Mouse (Mus musculus) heart, embryonic 16.5 days (tissue): Measurements from ENCODE around the gene Spg20. TPM values are rescaled to one million over a fixed set of nuclear protein-coding genes. Genes with fewer than 3 reads are reported as not detected.

ENCODE experiments used
- ATAC-seq: fragments of 200-750 bp; cut with Nextera tagmentation; replicated peaks from 2 replicates; pipeline ENCODE4 v1.8.0; 2017; ENCODE audit warnings: moderate number of reproducible peaks; ENCODE audit not compliant: insufficient read depth, low FRiP score; ENCODE audit errors: extremely low read depth
- H3K27ac ChIP-seq: fragments of 300-500 bp; sonication (generic); 2 replicates; pipeline ENCODE4 v1.5.1; 2014; ENCODE audit warnings: mild to moderate bottlenecking, low read length, control low read depth, moderate library complexity
- H3K27me3 ChIP-seq: fragments of 300-500 bp; sonication (generic); 2 replicates; pipeline ENCODE4 v1.6.1; 2014; ENCODE audit warnings: low read length, mixed read lengths; ENCODE audit not compliant: control insufficient read depth, insufficient read depth
- H3K36me3 ChIP-seq: fragments of 300-500 bp; sonication (generic); 2 replicates; pipeline ENCODE4 v1.6.1; 2014; ENCODE audit not compliant: control insufficient read depth, insufficient read depth
- H3K4me1 ChIP-seq: fragments of 300-500 bp; sonication (generic); 2 replicates; pipeline ENCODE4 v1.6.1; 2014; ENCODE audit warnings: low read length, mixed read lengths; ENCODE audit not compliant: control insufficient read depth, insufficient read depth
- H3K4me2 ChIP-seq: fragments of 300-500 bp; sonication (generic); 2 replicates; pipeline ENCODE4 v1.6.1; 2014; ENCODE audit warnings: low read depth, mild to moderate bottlenecking, control low read depth, low read length
- H3K4me3 ChIP-seq: fragments of 300-500 bp; sonication (generic); 2 replicates; pipeline ENCODE4 v1.5.1; 2014; ENCODE audit warnings: mild to moderate bottlenecking, control low read depth, low read length
- H3K9ac ChIP-seq: fragments of 300-500 bp; sonication (generic); 2 replicates; pipeline ENCODE4 v1.6.1; 2014; ENCODE audit warnings: low read length, control low read depth
- H3K9me3 ChIP-seq: fragments of 300-500 bp; sonication (generic); replicated peaks from 2 replicates; pipeline ENCODE4 v1.6.1; 2016; ENCODE audit warnings: low read length; ENCODE audit not compliant: control insufficient read depth
- WGBS: fragments of 180-500 bp; shearing (Covaris S2); extraction: QIAGEN DNeasy Blood & Tissue Kit; methylation state at CpG from one replicate; pipeline ENCODE4 v1.1.7; 2014; 5-methylcytosine and 5-hydroxymethylcytosine counted together
- polyA plus RNA-seq: library from polyadenylated mRNA; unstranded; fragments of >200 nt; fragmentation: Nextera tagmentation; extraction: Ambion mirVana; gene quantifications from 2 replicates; pipeline ENCODE4 v1.2.1, GENCODE M21; 2015

Spg20 gene
- polyA plus RNA-seq, 1 experiment from 2014 or later, result 29.7 TPM

DNA sequence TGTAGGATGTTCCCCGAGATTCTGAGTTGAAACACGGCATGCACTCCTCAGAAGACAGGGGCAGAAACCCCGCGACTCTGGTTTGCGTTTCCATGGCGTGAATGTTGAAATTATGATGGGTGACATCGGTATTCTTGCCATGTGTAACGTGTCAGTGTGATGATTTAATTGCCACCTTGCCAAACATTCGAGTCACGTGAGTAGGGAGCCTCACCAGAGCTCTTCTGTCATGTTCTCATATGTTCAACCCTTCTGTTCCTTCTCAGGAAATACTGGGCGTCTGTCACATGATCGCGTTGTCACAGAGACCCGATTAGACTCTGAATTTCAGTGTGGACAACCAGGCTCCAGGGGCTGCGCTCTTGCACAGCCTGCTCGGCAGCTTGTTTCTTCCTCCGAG is 5.9 kb upstream of the Spg20 start:
- Histone ChIP-seq H3K27me3 (no peaks in the 10 kb centered on the region), H3K4me2 (no peak overlapping the region), H3K36me3 (no peaks in the 10 kb centered on the region), H3K9me3 (no peaks in the 10 kb centered on the region; the same call in 1 of the 2 replicates), H3K4me3 (no peak overlapping the region), H3K4me1 (peaks cover 4% of the 10 kb centered on the region; the same call in 1 of the 2 replicates), H3K9ac (no peak overlapping the region), H3K27ac (no peak overlapping the region)
- 84% methylated on average over 17 of the region's 17 CpGs for WGBS
- ATAC-seq, result no peak

- Histone ChIP-seq H3K4me2 (no peak overlapping the region), H3K9me3 (no peaks in the 10 kb centered on the region; the same call in 1 of the 2 replicates), H3K4me1 (peaks cover 16% of the 10 kb centered on the region), H3K4me3 (no peak overlapping the region), H3K36me3 (no peaks in the 10 kb centered on the region), H3K9ac (no peak overlapping the region), H3K27ac (no peak overlapping the region), H3K27me3 (no peaks in the 10 kb centered on the region)
- WGBS, result 85% methylated on average over 4 of the region's 4 CpGs
- ATAC-seq, result no peak
Measured at GRCm38 (mm10) chr3:55109097-55109496, 2.8 kb upstream of the Spg20 start.

GRCm38 (mm10) chr3:55112710-55113415 is 955 bp downstream of the Spg20 start:
- peak overlapping the region; percentile 70 for H3K4me2 ChIP-seq
- no peaks in the 10 kb centered on the region for H3K27me3 ChIP-seq
- 34% methylated on average over 16 of the region's 16 CpGs for whole genome bisulfite sequencing
- H3K9ac ChIP-seq, result peak overlapping the region; percentile 95
- H3K4me1 ChIP-seq, result peaks cover 32% of the 10 kb centered on the region
- H3K4me3 ChIP-seq, result peak overlapping the region; percentile 89
- no peaks in the 10 kb centered on the region for H3K9me3 ChIP-seq
- H3K36me3 ChIP-seq, result peaks cover 11% of the 10 kb centered on the region
- no peak for ATAC-seq
- peak overlapping the region; percentile 90 for H3K27ac ChIP-seq

GRCm38 (mm10) chr3:55114313-55115065 is 2.6 kb downstream of the Spg20 start:
- H3K9me3 ChIP-seq, result no peaks in the 10 kb centered on the region
- no peak for ATAC-seq
- peaks cover 32% of the 10 kb centered on the region for H3K4me1 ChIP-seq
- H3K27ac ChIP-seq, result no peak overlapping the region; the same call in 1 of the 2 replicates
- H3K9ac ChIP-seq, result no peak overlapping the region
- H3K36me3 ChIP-seq, result peaks cover 25% of the 10 kb centered on the region
- peak overlapping the region; percentile 17; the same call in 1 of the 2 replicates for H3K4me2 ChIP-seq
- no peaks in the 10 kb centered on the region for H3K27me3 ChIP-seq
- WGBS, result 42% methylated on average over 7 of the region's 7 CpGs
- H3K4me3 ChIP-seq, result no peak overlapping the region

- ATAC-seq, result no peak
- H3K4me1 ChIP-seq, result peaks cover 32% of the 10 kb centered on the region
- H3K27ac ChIP-seq, result no peak overlapping the region
- H3K4me2 ChIP-seq, result peak overlapping the region; percentile 17; the same call in 1 of the 2 replicates
- no peak overlapping the region for H3K4me3 ChIP-seq
- WGBS, result 30% methylated on average over 1 of the region's 1 CpGs
- no peaks in the 10 kb centered on the region for H3K27me3 ChIP-seq
- no peaks in the 10 kb centered on the region for H3K9me3 ChIP-seq
- H3K36me3 ChIP-seq, result peaks cover 28% of the 10 kb centered on the region
- no peak overlapping the region for H3K9ac ChIP-seq
Measured at GRCm38 (mm10) chr3:55115071-55115470, 3.2 kb downstream of the Spg20 start.

DNA sequence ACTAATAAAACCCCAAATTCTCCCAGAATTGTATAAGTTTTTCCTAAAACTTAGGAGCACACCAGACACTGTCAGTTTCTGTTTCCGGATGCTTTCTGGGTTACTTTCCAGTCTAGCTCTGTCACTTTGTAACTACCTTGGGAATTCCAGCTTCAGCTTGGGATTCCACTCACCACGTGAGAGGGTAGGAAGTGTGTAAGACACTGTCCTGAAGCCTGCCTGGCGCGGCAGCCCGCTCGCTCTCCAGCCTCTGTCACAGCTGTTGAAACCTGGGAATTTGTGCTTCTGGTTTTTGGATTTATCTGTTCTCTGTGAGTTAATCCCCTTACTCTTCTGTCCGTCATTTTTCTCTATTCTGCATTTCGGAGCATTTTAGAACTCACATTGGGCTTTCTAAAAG is 4.1 kb downstream of the Spg20 start:
- no peak overlapping the region for H3K4me3 ChIP-seq
- peaks cover 30% of the 10 kb centered on the region for H3K36me3 ChIP-seq
- no peaks in the 10 kb centered on the region for H3K27me3 ChIP-seq
- H3K9ac ChIP-seq, result no peak overlapping the region
- 44% methylated on average over 8 of the region's 8 CpGs for WGBS
- no peak for ATAC-seq
- peaks cover 32% of the 10 kb centered on the region for H3K4me1 ChIP-seq
- H3K9me3 ChIP-seq, result no peaks in the 10 kb centered on the region
- H3K27ac ChIP-seq, result 0 out of 2 replicates have a peak overlapping the region, but pooled peaks have one; percentile 32
- peak overlapping the region; percentile 34 for H3K4me2 ChIP-seq

- Histone ChIP-seq H3K4me1 (peaks cover 17% of the 10 kb centered on the region), H3K4me2 (no peak overlapping the region), H3K9me3 (no peaks in the 10 kb centered on the region), H3K27ac (no peak overlapping the region), H3K4me3 (no peak overlapping the region), H3K36me3 (peaks cover 43% of the 10 kb centered on the region), H3K9ac (no peak overlapping the region), H3K27me3 (no peaks in the 10 kb centered on the region)
- WGBS, result 73% methylated on average over 6 of the region's 6 CpGs
- no peak for ATAC-seq
Measured at GRCm38 (mm10) chr3:55119275-55119898, 7.5 kb downstream of the Spg20 start.

GRCm38 (mm10) chr3:55122336-55122870 is 10.5 kb downstream of the Spg20 start:
- Histone ChIP-seq H3K36me3 (peaks cover 57% of the 10 kb centered on the region), H3K9ac (no peak overlapping the region), H3K4me3 (no peak overlapping the region), H3K27ac (no peak overlapping the region), H3K4me1 (no peaks in the 10 kb centered on the region), H3K9me3 (no peaks in the 10 kb centered on the region), H3K4me2 (no peak overlapping the region), H3K27me3 (no peaks in the 10 kb centered on the region)
- no peak for ATAC-seq
- WGBS, result 62% methylated on average over 3 of the region's 3 CpGs
